ENCODE assay signal across 8 mouse cellular contexts in the genomic region with DNA sequence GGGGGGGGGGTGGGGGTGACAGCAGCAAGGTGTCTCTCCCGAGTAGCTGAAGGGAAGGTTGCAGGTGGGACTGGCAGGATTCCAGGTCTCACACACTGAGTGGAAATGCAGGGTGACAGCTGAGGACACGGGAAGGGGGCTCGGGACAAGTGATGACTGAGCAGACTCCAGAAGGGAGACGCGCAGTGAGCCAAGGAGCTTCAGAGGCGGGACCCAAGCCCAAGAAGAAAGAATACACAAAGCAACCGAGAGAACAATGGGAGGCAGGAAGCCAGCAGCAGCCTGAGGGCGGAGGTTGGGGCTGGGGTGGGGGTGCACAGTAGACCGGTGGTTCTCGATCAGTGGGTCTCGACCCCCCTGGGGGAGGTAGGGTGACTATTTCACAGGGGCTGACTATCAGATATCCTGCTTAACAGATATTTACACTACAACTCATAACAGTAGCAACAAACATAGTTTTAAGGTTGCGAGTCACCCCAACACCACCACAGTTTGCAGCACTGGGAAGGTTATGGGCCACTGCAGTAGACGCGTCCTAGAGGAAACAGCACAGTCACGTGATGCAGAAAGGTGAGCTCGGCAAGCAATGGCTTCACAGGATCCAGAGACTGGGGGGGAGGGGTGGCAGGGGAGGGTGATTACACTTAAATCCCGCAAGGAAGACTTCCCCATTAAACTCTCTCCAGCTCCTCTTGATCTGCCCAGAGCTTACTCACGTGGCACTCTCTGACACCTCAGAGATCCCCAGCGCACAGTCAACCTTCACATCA. TPM values are rescaled to one million over a fixed set of nuclear protein-coding genes. Genes with fewer than 3 reads are reported as not detected.
DNase-seq lines count a peak whose midpoint lies in the region; ATAC-seq lines count a peak whose summit lies in the region.

No protein-coding gene starts in this region.

- no peaks in the 10 kb centered on the region for H3K27me3 ChIP-seq in hindbrain, embryonic 11.5 days (ENCODE audit: control insufficient read depth, insufficient read depth, low read length)
- H3K27me3 ChIP-seq in lung, embryonic 15.5 days: no peaks in the 10 kb centered on the region
- H3K27me3 ChIP-seq in stomach, embryonic 14.5 days (ENCODE audit: control insufficient read depth, insufficient read depth, low read length): no peaks in the 10 kb centered on the region

- H3K9ac ChIP-seq in hindbrain, embryonic 11.5 days (ENCODE audit: low read depth, low read length): peak overlapping the region; percentile 0; the same call in 1 of the 2 replicates
- H3K9ac ChIP-seq in lung, embryonic 15.5 days: no peak overlapping the region; the same call in 1 of the 2 replicates
- no peak overlapping the region for H3K9ac ChIP-seq in stomach, embryonic 14.5 days (replicated peaks; ENCODE audit: low read depth, low read length)

- peak; percentile 53 for ATAC-seq in hindbrain, embryonic 11.5 days (ENCODE audit: low FRiP score)
- ATAC-seq in lung, embryonic 15.5 days (ENCODE audit: borderline replicate concordance, extremely low read depth, low FRiP score, low TSS enrichment): peak; percentile 60
- ATAC-seq in stomach, embryonic 14.5 days (ENCODE audit: insufficient number of reproducible peaks, insufficient read depth, low FRiP score, low read depth): peak; percentile 19; the same call in 1 of the 2 replicates

- H3K4me1 ChIP-seq in hindbrain, embryonic 11.5 days (replicated peaks; ENCODE audit: control insufficient read depth, insufficient read depth, low read length): peaks cover 9% of the 10 kb centered on the region
- peaks cover 63% of the 10 kb centered on the region for H3K4me1 ChIP-seq in lung, embryonic 15.5 days
- peaks cover 38% of the 10 kb centered on the region for H3K4me1 ChIP-seq in stomach, embryonic 14.5 days (ENCODE audit: control insufficient read depth, insufficient read depth, low read length)

- peak overlapping the region; percentile 22 for H3K4me2 ChIP-seq in hindbrain, embryonic 11.5 days (replicated peaks; ENCODE audit: low read depth, low read length)
- H3K4me2 ChIP-seq in lung, embryonic 15.5 days: peak overlapping the region; percentile 58
- peak overlapping the region; percentile 47 for H3K4me2 ChIP-seq in stomach, embryonic 14.5 days (replicated peaks; ENCODE audit: low read depth, low read length)

- no peak overlapping the region for H3K4me3 ChIP-seq in hindbrain, embryonic 11.5 days (ENCODE audit: low read depth, low read length)
- peak overlapping the region; percentile 9 for H3K4me3 ChIP-seq in lung, embryonic 15.5 days
- peak overlapping the region; percentile 7; the same call in 1 of the 2 replicates for H3K4me3 ChIP-seq in stomach, embryonic 14.5 days (ENCODE audit: low read depth, low read length)

- H3K27ac ChIP-seq in hindbrain, embryonic 11.5 days (ENCODE audit: low read depth, low read length): no peak overlapping the region
- H3K27ac ChIP-seq in lung, embryonic 15.5 days: peak overlapping the region; percentile 93
- H3K27ac ChIP-seq in stomach, embryonic 14.5 days (ENCODE audit: low read length): peak overlapping the region; percentile 71

- no peaks in the 10 kb centered on the region for H3K36me3 ChIP-seq in hindbrain, embryonic 11.5 days (ENCODE audit: control insufficient read depth, insufficient read depth, low read length)
- H3K36me3 ChIP-seq in lung, embryonic 15.5 days: no peaks in the 10 kb centered on the region
- H3K36me3 ChIP-seq in stomach, embryonic 14.5 days (ENCODE audit: control insufficient read depth, insufficient read depth, low read length): no peaks in the 10 kb centered on the region

- WGBS in hindbrain, embryonic 11.5 days: 17% methylated on average over 19 of the region's 19 CpGs
- WGBS in lung, embryonic 15.5 days: 6% methylated on average over 19 of the region's 19 CpGs
- 14% methylated on average over 19 of the region's 19 CpGs for WGBS in stomach, embryonic 14.5 days

- DNase-seq in cerebellum, adult 11 months: peak; percentile 48
- DNase-seq in cerebellum, postnatal 36 days: no peak
- peak; percentile 63 for DNase-seq in testis, postnatal 10 days (ENCODE audit: low spot score)
- no peak for DNase-seq in testis, postnatal 14 days (ENCODE audit: low spot score)
- DNase-seq in hindbrain, embryonic 11.5 days (ENCODE audit: low spot score): peak; percentile 49
- DNase-seq in ovary, postnatal 36 days (ENCODE audit: low spot score): no peak

- no peaks in the 10 kb centered on the region for H3K9me3 ChIP-seq in hindbrain, embryonic 11.5 days (ENCODE audit: control insufficient read depth, low read length)
- no peaks in the 10 kb centered on the region for H3K9me3 ChIP-seq in lung, embryonic 15.5 days
- no peaks in the 10 kb centered on the region for H3K9me3 ChIP-seq in stomach, embryonic 14.5 days (ENCODE audit: control insufficient read depth, low read depth, low read length)

RNA-seq across cellular contexts. Expression of gene Uck2, which starts 14.6 kb away (rescaled TPM):
- polyA plus RNA-seq in hindbrain, embryonic 11.5 days (2014; fragmentation: Nextera tagmentation; extraction: Ambion mirVana): 106 and 116 TPM in 2 replicates
- polyA plus RNA-seq in lung, embryonic 15.5 days (2015; fragmentation: Nextera tagmentation; extraction: Ambion mirVana): 79.2 and 85.4 TPM in 2 replicates
- 86.3 and 90.8 TPM in 2 replicates for polyA plus RNA-seq in stomach, embryonic 14.5 days (2014; fragmentation: Nextera tagmentation; extraction: Ambion mirVana)

RNA-seq across cellular contexts. Expression of gene Tmco1, which starts 37.7 kb away (rescaled TPM):
- 93.3 and 95.7 TPM in 2 replicates for polyA plus RNA-seq in hindbrain, embryonic 11.5 days (2014; fragmentation: Nextera tagmentation; extraction: Ambion mirVana)
- 101 TPM in 2 replicates for polyA plus RNA-seq in lung, embryonic 15.5 days (2015; fragmentation: Nextera tagmentation; extraction: Ambion mirVana)
- polyA plus RNA-seq in stomach, embryonic 14.5 days (2014; fragmentation: Nextera tagmentation; extraction: Ambion mirVana): 87.1 and 90.2 TPM in 2 replicates

Comparison
In these comparisons a context has a peak if more than half of its experiments do, and no peak if none do; other contexts are left out.
1. DNase-seq: peak in cerebellum, adult 11 months (single experiment), testis, postnatal 10 days (single experiment) and hindbrain, embryonic 11.5 days (single experiment); none in cerebellum, postnatal 36 days (0 of 2), testis, postnatal 14 days (single experiment) and ovary, postnatal 36 days (single experiment).
2. Peak in every context shown above with its lines, with median percentiles within 50 percentile points of each other: ATAC-seq and H3K4me2 ChIP-seq.